Mouse (Mus musculus) thymus, adult 2 months (tissue): Measurements from ENCODE around the gene Fndc3b. TPM values are rescaled to one million over a fixed set of nuclear protein-coding genes. Genes with fewer than 3 reads are reported as not detected.

Experiments
- DNase-seq: peaks from one replicate; pipeline ENCODE4 v3.0.0; 2021
- H3K27ac ChIP-seq: fragments of 200-500 bp; 2 replicates; pipeline ENCODE4 v1.5.1; 2012; ENCODE audit warnings: low read length, control low read depth; ENCODE audit not compliant: control insufficient read depth, insufficient read depth
- H3K27me3 ChIP-seq: fragments of 200-500 bp; 2 replicates; pipeline ENCODE4 v1.6.1; 2012; ENCODE audit warnings: mild to moderate bottlenecking, low read length, moderate library complexity, mixed read lengths; ENCODE audit not compliant: control insufficient read depth, insufficient read depth
- H3K36me3 ChIP-seq: fragments of 200-500 bp; 2 replicates; pipeline ENCODE4 v1.6.1; 2012; ENCODE audit warnings: mild to moderate bottlenecking, low read length, moderate library complexity; ENCODE audit not compliant: control insufficient read depth, insufficient read depth
- H3K4me1 ChIP-seq: fragments of 200-500 bp; replicated peaks from 2 replicates; pipeline ENCODE4 v1.6.1; 2012; ENCODE audit warnings: low read length; ENCODE audit not compliant: control insufficient read depth, insufficient read depth
- H3K4me3 ChIP-seq: fragments of 200-500 bp; 2 replicates; pipeline ENCODE4 v1.5.1; 2012; ENCODE audit warnings: mild to moderate bottlenecking, low read length, control low read depth, moderate library complexity; ENCODE audit not compliant: control insufficient read depth, insufficient read depth
- CTCF ChIP-seq: fragments of 200-500 bp; IDR thresholded peaks from 2 replicates; pipeline ENCODE4 v1.5.1; 2012; ENCODE audit warnings: mild to moderate bottlenecking, control low read depth, low read length, moderate library complexity, borderline replicate concordance; ENCODE audit not compliant: control insufficient read depth, poor library complexity, insufficient read depth; ENCODE audit errors: extremely low read depth
- POLR2A ChIP-seq: fragments of 200-500 bp; IDR thresholded peaks from 2 replicates; pipeline ENCODE4 v1.6.1; 2012; ENCODE audit warnings: mild to moderate bottlenecking, low read length, control low read depth, moderate library complexity; ENCODE audit not compliant: control insufficient read depth, poor library complexity, insufficient read depth; ENCODE audit errors: extremely low read depth
- WGBS: fragments of 180-500 bp; shearing (Covaris S2); methylation state at CpG from one replicate; pipeline ENCODE4 v1.1.7; 2018; 5-methylcytosine and 5-hydroxymethylcytosine counted together
- polyA plus RNA-seq: library from polyadenylated mRNA; depleted of rRNA; stranded (reverse); fragments of >200 nt; gene quantifications from 2 replicates; pipeline ENCODE4 v1.2.3, GENCODE M21; 2012

Gene Fndc3b
- polyA plus RNA-seq, 1 experiment: 4.7 TPM

DNA sequence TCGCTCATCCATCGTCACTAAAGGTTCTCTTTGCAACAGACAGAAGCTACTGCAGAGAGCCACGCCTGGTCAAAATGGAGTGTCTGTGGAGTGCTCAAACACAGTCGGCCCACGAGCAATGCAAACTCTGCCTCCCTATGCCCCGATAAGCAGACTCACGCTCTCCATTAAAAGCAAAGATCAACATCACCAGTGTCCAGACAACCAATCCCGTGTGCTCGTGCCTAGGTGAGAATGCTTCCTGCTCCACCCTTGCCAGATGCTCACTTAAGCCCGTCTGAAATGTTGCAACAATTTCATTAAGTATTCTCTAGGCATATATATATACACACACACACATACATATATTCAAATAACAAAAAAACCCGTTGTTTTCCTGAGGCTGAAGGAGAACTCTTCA, 56.1 kb downstream of the Fndc3b start:
- Histone ChIP-seq H3K27me3 (no peaks in the 10 kb centered on the region), H3K4me3 (no peak overlapping the region), H3K27ac (no peak overlapping the region), H3K4me1 (peaks cover 2% of the 10 kb centered on the region; the same call in 1 of the 2 replicates), H3K36me3 (no peaks in the 10 kb centered on the region)
- no peak for DNase-seq
- 93% methylated on average over 11 of the region's 11 CpGs for WGBS
- TF ChIP-seq POLR2A: no peak

DNA sequence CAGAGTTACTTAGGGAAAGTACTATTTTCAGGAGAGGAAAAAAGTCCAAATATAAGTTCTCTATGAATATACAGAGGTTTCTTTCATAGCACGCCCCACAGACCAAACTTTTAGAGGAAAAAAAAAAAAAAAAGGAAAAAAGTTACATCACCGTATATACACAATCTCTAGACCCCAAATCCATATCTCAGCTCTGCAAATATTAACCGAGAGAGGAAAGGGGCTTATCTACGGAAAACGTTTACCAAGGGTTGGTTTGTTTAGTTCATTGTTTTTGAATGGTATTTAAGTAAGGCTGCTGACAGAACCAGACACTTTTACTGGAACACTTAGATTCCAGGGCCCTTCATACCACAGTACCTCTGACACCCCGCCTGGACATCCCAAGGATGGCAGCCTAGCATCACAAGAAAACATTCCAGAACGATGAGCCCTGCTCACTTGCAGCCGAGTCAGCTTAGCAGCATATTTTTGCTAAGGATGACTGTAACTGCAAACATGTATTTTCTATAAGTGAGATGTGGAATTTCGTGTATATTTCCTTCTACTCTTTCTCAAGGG, 58.6 kb downstream of the Fndc3b start:
- DNase-seq: no peak
- TF ChIP-seq CTCF (no peak), POLR2A (no peak)
- H3K27me3 ChIP-seq: no peaks in the 10 kb centered on the region
- 95% methylated on average over 9 of the region's 9 CpGs for whole genome bisulfite sequencing
- no peak overlapping the region for H3K4me3 ChIP-seq
- no peaks in the 10 kb centered on the region for H3K36me3 ChIP-seq
- peaks cover 2% of the 10 kb centered on the region; the same call in 1 of the 2 replicates for H3K4me1 ChIP-seq
- H3K27ac ChIP-seq: no peak overlapping the region

DNA sequence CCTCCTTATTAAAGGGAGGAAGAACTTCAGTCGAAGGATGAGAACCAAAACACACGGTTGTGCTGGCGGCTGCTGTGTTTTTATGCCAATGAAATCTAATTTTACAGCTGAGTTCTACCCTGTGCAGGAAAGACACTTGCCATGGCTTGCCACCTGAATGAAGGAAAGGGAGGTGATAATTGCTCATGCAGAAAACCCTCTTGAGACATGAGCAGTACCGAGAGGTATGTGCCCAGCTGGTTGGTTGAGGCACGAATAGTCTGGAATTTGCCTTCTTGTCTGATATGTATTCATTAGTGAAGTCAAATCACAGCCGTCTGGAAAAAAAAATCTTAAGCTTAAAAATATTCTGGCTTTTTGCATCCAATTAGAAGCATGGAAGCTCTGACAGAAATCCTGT, 59.4 kb downstream of the Fndc3b start:
- no peak for DNase-seq
- Histone ChIP-seq H3K4me3 (no peak overlapping the region), H3K27ac (no peak overlapping the region; the same call in 1 of the 2 replicates), H3K36me3 (no peaks in the 10 kb centered on the region), H3K27me3 (no peaks in the 10 kb centered on the region), H3K4me1 (peaks cover 2% of the 10 kb centered on the region; the same call in 1 of the 2 replicates)
- TF ChIP-seq POLR2A: no peak
- TF ChIP-seq CTCF: no peak
- WGBS: 88% methylated on average over 6 of the region's 6 CpGs

DNA sequence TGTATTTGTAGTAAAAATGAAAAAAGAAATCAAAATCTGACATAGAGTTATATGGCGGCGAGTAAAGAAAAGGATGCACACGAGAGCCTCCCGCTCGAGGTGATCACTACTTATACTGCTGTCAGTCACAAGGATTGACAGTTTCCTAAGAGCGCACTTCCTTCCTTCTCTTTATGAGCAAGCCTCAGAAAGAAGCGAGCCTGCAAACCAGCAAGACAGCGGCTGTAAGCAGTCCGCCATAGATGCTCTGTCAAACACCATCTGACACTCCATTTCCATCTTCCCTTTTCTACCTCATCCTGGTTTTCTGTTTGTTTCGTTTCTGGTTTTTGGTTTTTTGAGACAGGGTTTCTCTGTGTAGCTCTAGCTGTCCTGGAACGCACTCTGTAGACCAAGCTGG, 61.0 kb downstream of the Fndc3b start:
- WGBS: 83% methylated on average over 11 of the region's 11 CpGs
- no peak for DNase-seq
- no peak for TF ChIP-seq POLR2A
- TF ChIP-seq CTCF: no peak
- no peak overlapping the region for H3K27ac ChIP-seq
- no peaks in the 10 kb centered on the region for H3K27me3 ChIP-seq
- no peak overlapping the region for H3K4me3 ChIP-seq
- H3K4me1 ChIP-seq: peaks cover 2% of the 10 kb centered on the region; the same call in 1 of the 2 replicates
- H3K36me3 ChIP-seq: no peaks in the 10 kb centered on the region

DNA sequence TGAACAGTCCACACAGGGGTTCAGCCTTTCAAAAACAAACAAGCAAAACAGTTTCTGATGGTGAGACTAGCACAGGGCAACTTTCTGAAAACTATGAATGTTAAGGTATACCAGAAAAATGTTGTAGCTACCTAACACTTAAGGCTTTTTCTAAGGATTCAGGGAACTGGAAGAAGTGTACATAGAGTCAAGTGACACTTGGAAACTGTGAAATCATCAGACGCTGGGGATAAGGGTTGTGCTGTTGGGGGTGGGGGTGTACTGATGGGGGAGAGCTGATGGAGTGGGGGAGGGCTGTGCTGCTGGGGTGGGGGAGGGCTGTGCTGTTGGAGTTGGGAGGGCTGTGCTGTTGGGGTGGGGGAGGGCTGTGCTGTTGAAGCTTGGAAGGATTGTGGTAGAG, 61.8 kb downstream of the Fndc3b start:
- no peak for DNase-seq
- no peak overlapping the region for H3K27ac ChIP-seq
- no peaks in the 10 kb centered on the region for H3K36me3 ChIP-seq
- H3K4me1 ChIP-seq: peaks cover 2% of the 10 kb centered on the region; the same call in 1 of the 2 replicates
- 89% methylated on average over 1 of the region's 1 CpGs for WGBS
- H3K4me3 ChIP-seq: no peak overlapping the region
- TF ChIP-seq CTCF (no peak), POLR2A (no peak)
- H3K27me3 ChIP-seq: no peaks in the 10 kb centered on the region

GRCm38 (mm10) chr3:27642381-27642780, 68.7 kb downstream of the Fndc3b start:
- H3K36me3 ChIP-seq: no peaks in the 10 kb centered on the region
- no peak overlapping the region for H3K27ac ChIP-seq
- DNase-seq: no peak
- no peak for TF ChIP-seq POLR2A
- no peak for TF ChIP-seq CTCF
- WGBS: 98% methylated on average over 6 of the region's 6 CpGs
- no peaks in the 10 kb centered on the region for H3K27me3 ChIP-seq
- no peak overlapping the region for H3K4me3 ChIP-seq
- H3K4me1 ChIP-seq: no peaks in the 10 kb centered on the region

- Histone ChIP-seq H3K36me3 (no peaks in the 10 kb centered on the region), H3K27ac (no peak overlapping the region), H3K4me3 (no peak overlapping the region), H3K27me3 (no peaks in the 10 kb centered on the region), H3K4me1 (no peaks in the 10 kb centered on the region)
- TF ChIP-seq POLR2A (no peak), CTCF (no peak)
- no peak for DNase-seq
- 88% methylated on average over 4 of the region's 4 CpGs for WGBS
Measured at GRCm38 (mm10) chr3:27639701-27640100, 71.4 kb downstream of the Fndc3b start.
